Mouse (Mus musculus): Measurements from ENCODE around the gene Rad9a. TPM values are rescaled to one million over a fixed set of nuclear protein-coding genes. Genes with fewer than 3 reads are reported as not detected.

The Rad9a gene
- polyA plus RNA-seq, 1 experiment from 2014 or later = 25.0 TPM

- H3K27ac ChIP-seq (ENCODE audit: low read depth, low read length) = peak within 1 kb of the TSS; percentile 87
- H3K36me3 ChIP-seq (ENCODE audit: control insufficient read depth, insufficient read depth, low read length) = no peaks in the 10 kb centered on the region
- peak within 1 kb of the TSS; percentile 80 for H3K4me2 ChIP-seq (ENCODE audit: low read length)
- peak; percentile 95 for ATAC-seq
- H3K9ac ChIP-seq (ENCODE audit: low read depth, low read length) = peak within 1 kb of the TSS; percentile 73
- peaks cover 9% of the 10 kb centered on the region for H3K4me1 ChIP-seq (ENCODE audit: control insufficient read depth, insufficient read depth, low read depth, low read length)
- H3K4me3 ChIP-seq (ENCODE audit: low read length) = peak within 1 kb of the TSS; percentile 55
- H3K27me3 ChIP-seq (replicated peaks; ENCODE audit: control insufficient read depth, insufficient read depth, low read length) = peaks cover 7% of the 10 kb centered on the region
- no peaks in the 10 kb centered on the region for H3K9me3 ChIP-seq (ENCODE audit: control insufficient read depth, low read length)
- 12% methylated on average over 26 of the region's 26 CpGs for WGBS
These were observed 30.1 kb upstream of the Rad9a start, which contains the start of gene Pold4 for GRCm38 (mm10) chr19:4231253-4232185. Pold4 (plus strand) TSS chr19:4231899.

GRCm38 (mm10) chr19:4230415-4230814 lies 29.0 kb upstream of the Rad9a start:
- Histone ChIP-seq H3K36me3 (ENCODE audit: control insufficient read depth, insufficient read depth, low read length) (no peaks in the 10 kb centered on the region), H3K9ac (ENCODE audit: low read depth, low read length) (no peak overlapping the region), H3K27me3 (replicated peaks; ENCODE audit: control insufficient read depth, insufficient read depth, low read length) (peaks cover 7% of the 10 kb centered on the region), H3K4me3 (ENCODE audit: low read length) (no peak overlapping the region), H3K4me2 (ENCODE audit: low read length) (no peak overlapping the region), H3K9me3 (ENCODE audit: control insufficient read depth, low read length) (no peaks in the 10 kb centered on the region), H3K27ac (ENCODE audit: low read depth, low read length) (no peak overlapping the region), H3K4me1 (ENCODE audit: control insufficient read depth, insufficient read depth, low read depth, low read length) (peaks cover 9% of the 10 kb centered on the region)
- WGBS = 72% methylated on average over 8 of the region's 8 CpGs
- ATAC-seq = no peak

- WGBS = 44% methylated on average over 5 of the region's 9 CpGs
- no peaks in the 10 kb centered on the region for H3K36me3 ChIP-seq (ENCODE audit: control insufficient read depth, insufficient read depth, low read length)
- H3K9me3 ChIP-seq (ENCODE audit: control insufficient read depth, low read length) = no peaks in the 10 kb centered on the region
- no peak for ATAC-seq
- H3K27ac ChIP-seq (ENCODE audit: low read depth, low read length) = no peak overlapping the region
- H3K4me1 ChIP-seq (ENCODE audit: control insufficient read depth, insufficient read depth, low read depth, low read length) = peaks cover 9% of the 10 kb centered on the region
- no peak overlapping the region for H3K9ac ChIP-seq (ENCODE audit: low read depth, low read length)
- no peak overlapping the region for H3K4me3 ChIP-seq (ENCODE audit: low read length)
- peaks cover 7% of the 10 kb centered on the region for H3K27me3 ChIP-seq (replicated peaks; ENCODE audit: control insufficient read depth, insufficient read depth, low read length)
- H3K4me2 ChIP-seq (ENCODE audit: low read length) = no peak overlapping the region
These were observed 28.1 kb upstream of the Rad9a start for GRCm38 (mm10) chr19:4229451-4230076.

- no peak overlapping the region for H3K9ac ChIP-seq (ENCODE audit: low read depth, low read length)
- ATAC-seq = no peak
- H3K36me3 ChIP-seq (ENCODE audit: control insufficient read depth, insufficient read depth, low read length) = no peaks in the 10 kb centered on the region
- H3K27ac ChIP-seq (ENCODE audit: low read depth, low read length) = no peak overlapping the region
- H3K4me1 ChIP-seq (ENCODE audit: control insufficient read depth, insufficient read depth, low read depth, low read length) = peaks cover 9% of the 10 kb centered on the region
- WGBS = 75% methylated on average over 4 of the region's 4 CpGs
- H3K4me3 ChIP-seq (ENCODE audit: low read length) = no peak overlapping the region
- H3K9me3 ChIP-seq (ENCODE audit: control insufficient read depth, low read length) = no peaks in the 10 kb centered on the region
- H3K27me3 ChIP-seq (replicated peaks; ENCODE audit: control insufficient read depth, insufficient read depth, low read length) = peaks cover 7% of the 10 kb centered on the region
- H3K4me2 ChIP-seq (ENCODE audit: low read length) = no peak overlapping the region
These were observed 27.4 kb upstream of the Rad9a start for GRCm38 (mm10) chr19:4228891-4229290.

GRCm38 (mm10) chr19:4227894-4228678 lies 26.6 kb upstream of the Rad9a start:
- ATAC-seq = peak; percentile 25; the same call in 1 of the 2 replicates
- H3K4me3 ChIP-seq (ENCODE audit: low read length) = no peak overlapping the region
- H3K36me3 ChIP-seq (ENCODE audit: control insufficient read depth, insufficient read depth, low read length) = no peaks in the 10 kb centered on the region
- peaks cover 7% of the 10 kb centered on the region for H3K27me3 ChIP-seq (replicated peaks; ENCODE audit: control insufficient read depth, insufficient read depth, low read length)
- WGBS = 18% methylated on average over 8 of the region's 8 CpGs
- no peaks in the 10 kb centered on the region for H3K9me3 ChIP-seq (ENCODE audit: control insufficient read depth, low read length)
- H3K27ac ChIP-seq (ENCODE audit: low read depth, low read length) = no peak overlapping the region
- no peak overlapping the region for H3K9ac ChIP-seq (ENCODE audit: low read depth, low read length)
- H3K4me2 ChIP-seq (ENCODE audit: low read length) = no peak overlapping the region
- peaks cover 9% of the 10 kb centered on the region for H3K4me1 ChIP-seq (ENCODE audit: control insufficient read depth, insufficient read depth, low read depth, low read length)

GRCm38 (mm10) chr19:4227446-4227845 lies 26.0 kb upstream of the Rad9a start:
- Histone ChIP-seq H3K36me3 (ENCODE audit: control insufficient read depth, insufficient read depth, low read length) (no peaks in the 10 kb centered on the region), H3K4me3 (ENCODE audit: low read length) (no peak overlapping the region), H3K27ac (ENCODE audit: low read depth, low read length) (no peak overlapping the region), H3K27me3 (replicated peaks; ENCODE audit: control insufficient read depth, insufficient read depth, low read length) (peaks cover 7% of the 10 kb centered on the region), H3K9me3 (ENCODE audit: control insufficient read depth, low read length) (no peaks in the 10 kb centered on the region), H3K4me1 (ENCODE audit: control insufficient read depth, insufficient read depth, low read depth, low read length) (peaks cover 7% of the 10 kb centered on the region), H3K4me2 (ENCODE audit: low read length) (no peak overlapping the region), H3K9ac (ENCODE audit: low read depth, low read length) (no peak overlapping the region)
- 75% methylated on average over 5 of the region's 5 CpGs for WGBS
- no peak for ATAC-seq

- Histone ChIP-seq H3K27ac (ENCODE audit: low read depth, low read length) (no peak overlapping the region), H3K9me3 (ENCODE audit: control insufficient read depth, low read length) (no peaks in the 10 kb centered on the region), H3K4me2 (ENCODE audit: low read length) (no peak overlapping the region), H3K36me3 (ENCODE audit: control insufficient read depth, insufficient read depth, low read length) (no peaks in the 10 kb centered on the region), H3K4me1 (ENCODE audit: control insufficient read depth, insufficient read depth, low read depth, low read length) (peaks cover 7% of the 10 kb centered on the region), H3K4me3 (ENCODE audit: low read length) (no peak overlapping the region), H3K9ac (ENCODE audit: low read depth, low read length) (no peak overlapping the region), H3K27me3 (replicated peaks; ENCODE audit: control insufficient read depth, insufficient read depth, low read length) (peaks cover 7% of the 10 kb centered on the region)
- no peak for ATAC-seq
- WGBS = 90% methylated on average over 7 of the region's 7 CpGs
These were observed 25.3 kb upstream of the Rad9a start for GRCm38 (mm10) chr19:4226779-4227178.

GRCm38 (mm10) chr19:4222165-4222564 lies 20.7 kb upstream of the Rad9a start:
- H3K27ac ChIP-seq (ENCODE audit: low read depth, low read length) = no peak overlapping the region
- ATAC-seq = peak; percentile 70
- no peaks in the 10 kb centered on the region for H3K9me3 ChIP-seq (ENCODE audit: control insufficient read depth, low read length)
- no peak overlapping the region for H3K9ac ChIP-seq (ENCODE audit: low read depth, low read length)
- WGBS = 63% methylated on average over 11 of the region's 11 CpGs
- H3K4me1 ChIP-seq (ENCODE audit: control insufficient read depth, insufficient read depth, low read depth, low read length) = peaks cover 15% of the 10 kb centered on the region
- peaks cover under 1% of the 10 kb centered on the region for H3K27me3 ChIP-seq (replicated peaks; ENCODE audit: control insufficient read depth, insufficient read depth, low read length)
- H3K4me3 ChIP-seq (ENCODE audit: low read length) = no peak overlapping the region
- H3K36me3 ChIP-seq (ENCODE audit: control insufficient read depth, insufficient read depth, low read length) = no peaks in the 10 kb centered on the region
- H3K4me2 ChIP-seq (ENCODE audit: low read length) = no peak overlapping the region

Data from hindbrain, embryonic 16.5 days (tissue).